Mouse (Mus musculus) kidney, adult 2 months (tissue): Measurements from ENCODE around the gene Tnpo2.

ENCODE experiments used
- CTCF ChIP-seq: fragments of 200-500 bp; conservative IDR thresholded peaks from 2 replicates; pipeline ENCODE4 v1.5.1; 2011; ENCODE audit warnings: low read depth, mild to moderate bottlenecking, control low read depth, low read length, moderate library complexity, mixed read lengths; ENCODE audit not compliant: insufficient read depth, insufficient read length
- POLR2A ChIP-seq: fragments of 200-500 bp; IDR thresholded peaks from one replicate; pipeline ENCODE4 v1.6.1; 2011; ENCODE audit warnings: low read depth, low read length, control low read depth

GRCm38 (mm10) chr8:85016724-85017123 is 20.0 kb upstream of the Tnpo2 start:
- TF ChIP-seq CTCF (no peak), POLR2A (no peak)
